Comparison of ENCODE assay signal across 13 mouse cellular contexts in genomic region chr8:90555415-90556078, GRCm38 (mm10).
DNase-seq lines count a peak whose midpoint lies in the region; ATAC-seq lines count a peak whose summit lies in the region.
"Had no signal": no experiment of that assay in that cellular context is flagged by ENCODE, and none has a peak within 500 bp of the region (broad histone marks: within the 10 kb centered on the region; RNA-seq: fewer than 3 reads in every experiment).

No protein-coding gene starts in this region.

- no peak overlapping the region for H3K4me3 ChIP-seq in hindbrain, embryonic 13.5 days
- no peak overlapping the region for H3K4me3 ChIP-seq in hindbrain, embryonic 12.5 days
- H3K4me3 ChIP-seq in hindbrain, embryonic 16.5 days (ENCODE audit: low read length), result no peak overlapping the region
- H3K4me3 ChIP-seq: lung, embryonic 15.5 days had no signal

- no peak overlapping the region for H3K9ac ChIP-seq in hindbrain, embryonic 13.5 days
- no peak overlapping the region for H3K9ac ChIP-seq in hindbrain, embryonic 12.5 days
- H3K9ac ChIP-seq in hindbrain, embryonic 16.5 days (ENCODE audit: low read depth, low read length), result no peak overlapping the region
- H3K9ac ChIP-seq: lung, embryonic 15.5 days had no signal

- peak; percentile 52 for DNase-seq in Muller cell, postnatal 12 days (ENCODE audit: inconsistent ontology term)
- DNase-seq in kidney, postnatal 14 days, result peak; percentile 34
- no peak for DNase-seq in adrenal gland, adult 18-20 months (ENCODE audit: low spot score in 2 of 2)
- DNase-seq in layer of hippocampus, adult 11-12 months (ENCODE audit: low spot score), result no peak
- DNase-seq: cerebellum, adult 2 months; heart, adult 18-20 months; thymus, adult 18-20 months had no signal

- ATAC-seq in hindbrain, embryonic 13.5 days (ENCODE audit: low FRiP score), result no peak
- no peak for ATAC-seq in hindbrain, embryonic 12.5 days (ENCODE audit: low FRiP score)
- ATAC-seq in hindbrain, embryonic 16.5 days, result peak; percentile 80
- ATAC-seq: intestine, embryonic 16.5 days had no signal

- H3K9me3 ChIP-seq in hindbrain, embryonic 13.5 days, result no peaks in the 10 kb centered on the region
- no peaks in the 10 kb centered on the region for H3K9me3 ChIP-seq in hindbrain, embryonic 12.5 days (replicated peaks)
- H3K9me3 ChIP-seq in hindbrain, embryonic 16.5 days (ENCODE audit: control insufficient read depth, low read length), result no peaks in the 10 kb centered on the region
- H3K9me3 ChIP-seq: lung, embryonic 15.5 days had no signal

- 0 out of 2 replicates have a peak, but pooled peaks cover 2% of the 10 kb centered on the region for H3K27me3 ChIP-seq in hindbrain, embryonic 13.5 days
- no peaks in the 10 kb centered on the region for H3K27me3 ChIP-seq in hindbrain, embryonic 12.5 days
- no peaks in the 10 kb centered on the region; the same call in 1 of the 2 replicates for H3K27me3 ChIP-seq in hindbrain, embryonic 16.5 days (replicated peaks; ENCODE audit: control insufficient read depth, insufficient read depth, low read length)
- H3K27me3 ChIP-seq: lung, embryonic 15.5 days had no signal

- 0 out of 2 replicates have a peak overlapping the region, but pooled peaks have one; percentile 1 for H3K27ac ChIP-seq in hindbrain, embryonic 13.5 days
- H3K27ac ChIP-seq in hindbrain, embryonic 12.5 days, result no peak overlapping the region
- no peak overlapping the region for H3K27ac ChIP-seq in hindbrain, embryonic 16.5 days (ENCODE audit: low read depth, low read length)
- H3K27ac ChIP-seq: lung, embryonic 15.5 days had no signal

- no peak overlapping the region for H3K4me2 ChIP-seq in hindbrain, embryonic 13.5 days
- H3K4me2 ChIP-seq in hindbrain, embryonic 12.5 days (replicated peaks), result no peak overlapping the region
- no peak overlapping the region for H3K4me2 ChIP-seq in hindbrain, embryonic 16.5 days (ENCODE audit: low read length)
- H3K4me2 ChIP-seq: lung, embryonic 15.5 days had no signal

- H3K4me1 ChIP-seq in hindbrain, embryonic 13.5 days (replicated peaks), result peaks cover 7% of the 10 kb centered on the region
- H3K4me1 ChIP-seq in hindbrain, embryonic 12.5 days, result no peaks in the 10 kb centered on the region
- H3K4me1 ChIP-seq in hindbrain, embryonic 16.5 days (ENCODE audit: control insufficient read depth, insufficient read depth, low read depth, low read length), result no peaks in the 10 kb centered on the region
- H3K4me1 ChIP-seq: lung, embryonic 15.5 days had no signal

- 57% methylated on average over 14 of the region's 14 CpGs for WGBS in hindbrain, embryonic 13.5 days
- WGBS in hindbrain, embryonic 12.5 days, result 62% methylated on average over 14 of the region's 14 CpGs
- 43% methylated on average over 14 of the region's 14 CpGs for WGBS in hindbrain, embryonic 16.5 days

- no peaks in the 10 kb centered on the region for H3K36me3 ChIP-seq in hindbrain, embryonic 13.5 days
- no peaks in the 10 kb centered on the region for H3K36me3 ChIP-seq in hindbrain, embryonic 12.5 days
- H3K36me3 ChIP-seq in hindbrain, embryonic 16.5 days (ENCODE audit: control insufficient read depth, insufficient read depth, low read length), result no peaks in the 10 kb centered on the region
- H3K36me3 ChIP-seq: G1E; lung, embryonic 15.5 days had no signal

Comparison
In these comparisons a context has a peak if more than half of its experiments do, and no peak if none do; other contexts are left out.
1. DNase-seq: peak in Muller cell, postnatal 12 days (single experiment) and kidney, postnatal 14 days (single experiment); none in adrenal gland, adult 18-20 months (0 of 2) and layer of hippocampus, adult 11-12 months (single experiment).